Mouse (Mus musculus): ENCODE measurements at regions not wholly inside any gene's neighbourhood (a gene's known extent, or its start where the extent isn't known, plus 50 kb on each side); places are given as distances from the start of the nearest gene placed in this dataset.

DNA sequence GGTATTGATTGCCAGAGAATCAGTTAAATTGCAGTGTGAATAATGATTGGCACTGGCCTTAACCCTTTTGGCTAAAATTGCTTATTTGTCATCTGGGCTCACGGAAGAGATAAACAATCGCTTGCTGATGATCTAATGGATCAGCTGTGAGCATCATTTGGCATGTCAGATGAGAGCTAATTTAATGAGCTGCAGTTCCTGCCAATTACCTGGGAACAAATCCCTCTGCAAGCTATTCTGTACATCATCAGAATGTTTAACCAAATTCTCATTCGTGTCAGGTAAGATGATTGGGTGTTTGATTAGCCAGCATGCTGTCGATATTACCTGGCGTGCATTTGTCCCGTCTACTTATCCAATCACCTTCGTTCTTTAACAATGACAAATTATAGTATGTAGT lies 104.0 kb upstream of the Atp5g3 start:
- in situ Hi-C loops (cut with MboI; ENCODE audit: low sequenced_read_pairs), result no loop called here

GRCm38 (mm10) chr2:74014201-74014600 lies 103.1 kb upstream of the Atp5g3 start:
- in situ Hi-C loops (cut with MboI; ENCODE audit: low sequenced_read_pairs), result no loop called here

DNA sequence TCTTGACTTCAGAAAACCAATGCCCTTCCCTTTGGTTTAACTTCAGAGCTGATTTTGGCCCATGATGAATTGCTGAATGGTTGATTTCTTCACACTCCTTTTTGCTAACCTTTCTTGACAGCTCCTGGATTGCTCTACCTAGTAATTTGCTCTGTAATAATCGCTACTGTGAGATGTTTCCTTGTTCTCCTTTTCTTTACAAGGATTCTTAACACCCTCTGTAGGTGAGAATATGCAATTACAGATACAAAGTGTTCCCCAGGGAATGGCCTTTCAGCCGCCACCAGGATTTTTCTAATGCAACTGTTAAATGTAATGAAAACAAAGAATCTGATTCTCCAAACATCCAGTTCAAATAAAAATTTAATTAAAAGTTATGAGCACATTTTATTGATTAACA lies 87.4 kb upstream of the Atp5g3 start:
- in situ Hi-C loops (cut with MboI; ENCODE audit: low sequenced_read_pairs), result no loop called here

GRCm38 (mm10) chr2:73996986-73997385 lies 85.9 kb upstream of the Atp5g3 start:
- in situ Hi-C loops (cut with MboI; ENCODE audit: low sequenced_read_pairs), result no loop called here

DNA sequence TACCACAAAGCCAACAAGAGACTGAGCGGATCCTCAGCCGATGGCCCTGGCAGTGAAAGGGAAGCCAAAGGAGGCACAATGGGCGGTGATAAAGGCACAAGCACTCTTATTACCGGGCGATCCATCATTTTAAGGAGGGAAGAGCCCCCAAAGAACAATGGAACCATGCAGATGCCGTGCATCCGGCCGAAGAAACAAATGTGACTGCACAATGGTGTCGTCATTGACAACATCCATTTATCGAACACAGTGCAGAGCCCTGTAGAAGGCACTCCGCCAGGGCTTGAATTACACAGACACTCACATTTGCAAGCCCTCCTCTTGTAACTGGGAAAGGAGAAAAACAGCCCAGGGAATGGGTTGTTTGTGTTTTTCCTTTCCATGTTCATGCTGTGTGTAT lies 80.7 kb upstream of the Atp5g3 start:
- in situ Hi-C loops (cut with MboI; ENCODE audit: low sequenced_read_pairs), result no loop called here

DNA sequence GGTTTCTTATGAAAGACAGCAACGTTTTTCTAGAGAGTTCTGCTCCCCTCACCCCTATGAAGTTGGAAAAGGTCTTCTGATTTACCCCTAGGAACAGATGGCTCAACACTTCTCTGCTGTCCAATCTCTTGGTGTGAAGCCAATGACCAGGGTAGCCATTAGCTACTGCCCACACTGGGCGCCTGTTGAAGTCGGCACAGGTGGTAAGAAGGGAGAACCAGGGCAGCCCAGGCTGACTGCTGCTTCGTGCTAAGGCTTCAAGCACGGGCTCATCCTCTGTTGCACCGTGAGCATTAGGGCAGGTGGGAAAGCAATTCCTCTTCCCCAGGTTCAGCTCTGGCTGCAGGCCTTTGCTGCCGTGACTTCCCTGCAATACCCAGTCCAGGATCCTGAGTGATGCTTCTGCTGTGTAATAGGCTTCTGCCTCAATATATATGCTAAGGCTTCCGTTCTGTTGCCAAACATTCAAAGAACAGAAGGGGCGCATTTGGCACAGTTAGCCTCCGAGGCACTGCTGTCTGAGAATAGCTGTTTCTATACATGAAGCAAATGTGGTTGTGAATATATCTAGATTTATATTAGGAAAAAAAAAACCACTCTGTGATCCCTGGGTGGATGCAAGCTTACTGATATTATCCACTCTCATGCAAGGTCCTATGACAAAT lies 76.4 kb upstream of the Atp5g3 start:
- in situ Hi-C loops (cut with MboI; ENCODE audit: low sequenced_read_pairs), result no loop called here

- in situ Hi-C loops (cut with MboI; ENCODE audit: low sequenced_read_pairs), result no loop called here
Measured at GRCm38 (mm10) chr2:73985911-73986250, 74.8 kb upstream of the Atp5g3 start.

DNA sequence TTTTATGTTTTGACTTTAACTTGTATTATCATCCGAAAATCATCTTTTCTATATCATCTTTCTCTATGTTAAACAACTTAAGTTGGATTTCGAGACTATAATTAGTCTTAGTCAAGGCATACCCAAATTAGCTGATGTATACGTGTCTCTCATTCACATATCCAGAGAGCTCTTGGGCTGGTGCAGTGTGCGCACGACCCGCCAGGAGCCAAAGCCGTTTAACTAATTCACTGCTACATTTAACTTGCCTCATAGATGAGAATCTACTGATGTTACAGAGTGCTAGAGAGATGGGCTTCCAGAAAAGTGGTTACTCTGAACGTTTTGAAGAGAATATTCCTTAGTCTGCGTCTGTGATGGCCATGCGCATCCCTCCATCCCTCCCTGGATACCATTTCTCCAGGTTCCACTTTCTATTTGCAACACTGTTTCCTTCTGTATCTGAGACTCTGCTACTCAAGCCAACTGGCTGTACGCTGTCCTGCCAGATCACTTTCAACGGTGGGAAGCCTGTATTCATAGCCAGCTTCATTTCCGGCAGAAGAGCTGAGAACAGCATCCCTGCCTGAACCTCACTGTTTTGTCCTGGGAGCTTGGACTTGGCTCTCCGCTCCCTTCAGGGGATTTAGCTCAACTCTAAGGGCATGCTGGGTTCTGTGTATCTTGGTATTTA lies 74.2 kb upstream of the Atp5g3 start:
- in situ Hi-C loops (cut with MboI; ENCODE audit: low sequenced_read_pairs), result no loop called here

DNA sequence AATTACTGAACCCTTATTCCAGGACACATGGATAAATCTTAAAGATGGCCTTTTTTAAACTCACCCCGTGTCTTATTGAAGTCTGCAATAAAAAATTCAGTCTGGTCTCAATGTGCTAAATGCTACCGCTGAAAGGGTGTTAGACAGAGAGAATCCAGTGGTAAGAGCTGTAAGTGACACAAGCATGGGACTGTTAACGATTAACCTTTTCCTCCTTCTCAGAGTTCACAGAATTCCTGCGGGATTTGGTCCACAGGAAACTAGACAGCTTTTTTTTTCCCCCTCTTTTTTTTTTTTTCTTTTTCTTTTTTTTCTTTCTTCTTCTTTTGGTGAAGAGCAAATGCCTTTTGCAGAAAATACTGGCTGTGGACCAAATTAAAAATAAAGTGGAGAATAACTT lies 72.0 kb upstream of the Atp5g3 start:
- in situ Hi-C loops (cut with MboI; ENCODE audit: low sequenced_read_pairs), result no loop called here

- in situ Hi-C loops (cut with MboI; ENCODE audit: low sequenced_read_pairs), result no loop called here
Measured at GRCm38 (mm10) chr2:73978072-73978471, 66.9 kb upstream of the Atp5g3 start.

- in situ Hi-C loops (cut with MboI; ENCODE audit: low sequenced_read_pairs), result no loop called here
Measured at GRCm38 (mm10) chr2:73973774-73974173, 62.6 kb upstream of the Atp5g3 start.

GRCm38 (mm10) chr2:73967618-73968017 lies 56.5 kb upstream of the Atp5g3 start:
- in situ Hi-C loops (cut with MboI; ENCODE audit: low sequenced_read_pairs), result no loop called here

- in situ Hi-C loops (cut with MboI; ENCODE audit: low sequenced_read_pairs), result no loop called here
Measured at GRCm38 (mm10) chr2:73965595-73965994, 54.5 kb upstream of the Atp5g3 start.

Data from CH12F3 (cell line).